Mouse (Mus musculus) common myeloid progenitor, adult 5-6 weeks (primary cell): ENCODE data around the gene Adamtsl4. TPM values are rescaled to one million over a fixed set of nuclear protein-coding genes. Genes with fewer than 3 reads are reported as not detected.
"Not testable (repeated sequence)": the region's sequence is repeated elsewhere in the genome, so short reads cannot be mapped to it uniquely, and the experiment has no call there.

ENCODE experiments used
- ATAC-seq: replicated peaks from 2 replicates; pipeline ENCODE4 v1.8.0; 2016; ENCODE audit warnings: low read depth, mild to moderate bottlenecking, moderate TSS enrichment, inconsistent platforms; ENCODE audit not compliant: poor library complexity, severe bottlenecking
- total RNA-seq: library from RNA; stranded (forward); fragments of 200-1000, 187-1606 nt; gene quantifications from 2 replicates; pipeline ENCODE4 v1.2.3, GENCODE M21; 2017

Gene Adamtsl4
- total RNA-seq, 1 experiment from 2014 or later, result 0.37 TPM

DNA sequence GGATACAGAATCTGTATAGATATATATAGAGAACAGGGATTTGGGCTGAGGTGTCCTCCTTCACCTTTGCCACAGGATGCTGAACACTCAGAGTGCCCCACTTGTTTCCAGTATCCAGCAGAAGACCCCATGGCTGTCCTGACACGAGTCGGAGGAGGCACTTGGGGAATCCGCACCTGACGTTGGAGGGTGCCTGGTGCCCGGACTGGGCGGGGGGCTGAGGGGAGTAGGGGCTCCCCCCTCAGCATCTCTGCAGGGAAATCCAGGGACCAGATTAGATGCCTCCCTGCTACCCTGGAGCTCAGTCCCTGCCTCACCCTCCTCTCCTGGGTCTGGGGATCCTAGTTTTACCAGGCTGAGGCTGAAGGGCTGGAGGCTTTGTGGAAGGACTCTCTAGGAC lies 7.0 kb downstream of the Adamtsl4 start:
- ATAC-seq, result no peak

DNA sequence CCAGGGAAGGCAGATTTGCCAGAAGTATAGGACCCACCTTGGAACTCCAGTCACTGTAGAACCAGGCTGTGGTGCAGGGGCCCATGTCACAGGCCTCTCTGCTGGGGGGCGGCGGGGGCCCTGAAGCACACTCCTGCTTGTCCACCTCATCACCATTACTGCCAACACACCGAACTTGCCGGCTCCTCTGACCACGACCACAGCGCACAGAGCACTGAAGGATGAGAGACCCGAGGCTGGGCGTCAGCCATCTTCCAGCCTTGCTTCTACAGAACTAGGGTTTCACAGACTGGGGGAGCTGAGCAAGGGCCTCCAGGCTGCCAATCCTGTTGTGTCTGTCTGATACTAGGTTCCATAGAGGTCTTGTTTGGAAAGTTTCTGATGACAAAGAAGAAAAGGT lies 8.2 kb downstream of the Adamtsl4 start:
- no peak for ATAC-seq

DNA sequence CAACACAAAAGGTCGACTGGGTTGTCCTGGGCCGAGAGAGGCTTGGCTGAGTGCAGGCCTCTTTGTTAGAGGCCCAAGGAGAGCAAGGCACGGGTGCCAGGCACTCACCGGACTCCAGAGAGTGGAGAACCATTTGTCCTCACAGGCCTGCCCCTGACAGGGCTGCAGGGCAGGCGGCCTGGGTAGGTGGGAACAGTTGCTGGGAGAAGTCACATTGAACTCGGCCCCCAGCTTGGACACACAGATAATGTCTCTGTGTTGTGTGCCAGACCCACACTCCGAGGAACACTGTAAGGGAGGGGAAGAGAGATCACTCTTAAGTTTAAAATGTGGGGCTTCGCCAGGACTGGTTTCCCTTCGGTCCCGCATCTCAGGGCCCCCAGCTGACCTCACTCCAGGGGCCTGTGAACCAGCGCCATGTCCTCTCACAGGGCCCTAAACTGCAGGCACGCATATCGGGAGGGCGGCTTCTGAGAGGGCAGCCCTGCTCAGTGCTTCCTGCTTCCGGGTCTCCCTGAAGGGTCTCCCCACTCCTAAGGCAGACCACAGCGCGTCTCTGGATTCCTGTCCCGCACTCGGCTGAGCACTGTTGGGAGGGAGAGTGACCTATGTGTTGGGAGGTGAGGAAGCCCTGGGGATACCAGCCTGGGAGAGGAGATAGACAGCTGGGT lies 10.2 kb downstream of the Adamtsl4 start:
- no peak for ATAC-seq

DNA sequence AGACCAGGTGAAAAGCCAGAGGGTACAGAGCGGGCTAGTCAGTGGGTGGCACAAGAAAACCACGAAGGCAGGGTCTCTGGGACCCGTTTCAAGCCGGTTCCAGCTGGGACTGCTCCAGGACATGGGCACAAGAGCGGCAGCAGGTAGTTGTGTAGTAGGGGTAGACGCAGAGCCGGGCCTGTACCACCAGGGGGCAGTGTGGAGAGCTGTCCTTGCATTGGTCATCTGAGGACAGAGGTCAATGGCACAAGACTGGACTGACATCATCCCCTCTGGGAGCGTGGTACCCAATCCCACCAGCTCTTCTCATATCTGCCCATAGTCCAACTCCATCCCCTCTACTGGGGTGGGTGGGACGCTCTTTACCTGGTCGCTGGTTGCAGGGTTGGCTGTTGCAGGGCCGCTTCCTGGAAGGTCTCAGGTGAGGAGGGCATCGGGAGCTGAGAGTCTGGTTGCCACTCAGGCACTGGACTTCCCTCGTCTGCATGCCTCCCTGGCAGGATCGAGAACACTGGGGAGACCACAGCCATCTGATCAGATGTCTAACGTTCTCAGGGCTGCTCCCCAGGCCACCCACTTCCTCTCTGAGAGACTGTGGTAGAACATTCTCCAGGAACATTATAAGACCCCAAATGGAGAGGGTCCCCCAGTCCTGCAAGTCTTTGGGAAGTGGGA lies 10.8 kb downstream of the Adamtsl4 start:
- 0 out of 2 replicates have a peak, but pooled peaks have one; percentile 17 for ATAC-seq

DNA sequence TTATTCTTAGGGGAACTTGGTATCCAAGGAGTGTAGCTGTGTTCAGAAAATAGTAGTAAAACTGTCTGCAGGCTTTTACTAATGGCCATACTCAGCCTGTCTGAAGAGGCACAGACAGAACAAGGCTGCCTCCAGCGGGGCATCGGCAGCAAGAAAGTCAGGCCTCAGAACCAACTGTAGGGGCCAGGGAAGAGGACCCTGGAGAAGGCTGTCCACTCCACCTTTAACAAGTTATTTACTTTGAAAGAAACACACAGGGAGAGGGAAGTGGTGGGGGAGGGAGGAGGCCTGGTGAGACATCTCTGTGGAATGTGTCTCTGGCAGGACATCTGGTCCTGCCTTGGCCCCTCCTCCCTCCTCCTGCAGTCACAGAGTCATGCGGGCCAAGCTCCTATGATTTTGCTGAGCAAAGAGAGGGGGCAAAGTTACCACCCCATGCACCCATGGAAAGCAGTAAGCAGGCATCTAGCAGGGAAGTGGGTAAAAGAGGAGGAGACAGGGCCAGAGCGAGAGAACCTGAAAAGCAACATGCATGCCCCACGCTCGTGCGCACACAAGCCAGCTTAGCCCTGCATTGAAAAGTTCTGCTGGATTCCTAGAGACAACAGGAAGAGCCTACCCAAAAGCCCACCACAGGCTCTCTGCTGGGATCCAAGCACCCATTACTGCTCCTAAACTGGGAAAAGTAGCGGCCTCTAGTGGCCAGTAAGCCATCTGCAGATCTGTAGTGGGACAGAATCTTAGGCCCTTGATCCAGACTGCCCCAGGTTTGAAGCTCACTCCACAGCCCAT lies 12.2 kb downstream of the Adamtsl4 start:
- peak; percentile 46 for ATAC-seq

DNA sequence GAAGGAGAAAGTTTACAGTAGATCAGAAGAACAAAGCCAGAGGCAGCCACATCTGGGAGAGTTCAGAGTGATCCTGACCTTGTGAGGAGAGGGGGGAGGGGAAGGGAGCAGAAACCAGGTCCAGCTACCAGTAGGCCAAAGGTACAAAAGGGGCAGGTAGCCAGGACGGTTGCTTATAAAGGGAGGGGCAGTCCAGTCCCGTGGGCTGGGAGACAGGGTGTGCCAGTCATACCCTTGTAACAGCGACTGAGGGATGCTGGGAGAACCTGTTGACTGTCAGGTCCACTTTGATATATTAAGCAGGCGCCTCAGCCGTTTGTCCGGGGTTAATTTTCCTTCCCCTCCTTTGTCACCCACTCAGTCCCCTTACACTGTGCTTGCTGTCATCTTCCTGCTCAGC lies 12.9 kb downstream of the Adamtsl4 start:
- no peak for ATAC-seq

DNA sequence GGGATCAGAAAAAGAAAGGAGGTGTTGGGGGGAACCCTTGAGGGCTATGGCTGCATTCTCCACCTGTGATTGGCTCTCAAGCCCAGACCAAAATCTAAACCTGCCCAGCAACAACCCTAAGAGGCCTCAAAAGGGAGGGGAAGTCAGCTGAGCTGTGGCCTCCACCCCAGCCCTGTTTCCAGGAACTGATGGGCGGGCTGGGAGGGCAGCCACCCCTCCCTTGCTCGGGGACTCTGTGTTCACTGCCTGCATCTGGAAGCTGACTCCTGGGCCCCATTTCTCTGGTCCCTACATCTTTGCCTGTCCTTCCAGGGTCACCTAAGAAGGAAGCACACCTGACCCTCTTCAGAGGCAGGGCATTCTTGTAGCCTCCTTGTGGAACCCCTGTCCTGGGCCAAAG lies 13.5 kb downstream of the Adamtsl4 start:
- ATAC-seq, result peak; percentile 73

DNA sequence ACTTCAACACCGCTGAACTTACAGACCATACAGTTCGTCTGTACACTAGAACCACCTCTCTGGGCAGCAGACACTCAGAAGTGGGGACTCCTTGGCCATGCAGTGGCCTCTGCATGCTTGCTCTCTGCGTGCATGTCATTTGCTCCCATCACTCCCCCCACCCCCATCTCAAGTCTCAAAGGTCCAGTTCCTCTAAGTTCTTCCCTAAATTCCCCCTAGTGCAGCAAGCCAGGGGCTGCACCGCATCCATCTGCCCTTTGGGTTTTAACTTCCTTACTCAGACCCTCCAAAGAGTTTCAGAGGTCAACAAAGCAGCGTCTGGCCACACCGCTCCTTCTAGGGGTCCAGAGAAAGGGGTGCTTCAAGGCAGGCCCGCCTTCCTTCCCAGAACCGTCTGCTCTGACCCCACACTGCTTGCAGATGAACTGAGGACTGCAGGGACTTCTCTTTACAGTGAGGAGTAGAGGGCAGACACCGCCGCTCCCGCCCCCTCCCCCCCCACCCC lies 14.0 kb downstream of the Adamtsl4 start:
- peak; percentile 19 for ATAC-seq

DNA sequence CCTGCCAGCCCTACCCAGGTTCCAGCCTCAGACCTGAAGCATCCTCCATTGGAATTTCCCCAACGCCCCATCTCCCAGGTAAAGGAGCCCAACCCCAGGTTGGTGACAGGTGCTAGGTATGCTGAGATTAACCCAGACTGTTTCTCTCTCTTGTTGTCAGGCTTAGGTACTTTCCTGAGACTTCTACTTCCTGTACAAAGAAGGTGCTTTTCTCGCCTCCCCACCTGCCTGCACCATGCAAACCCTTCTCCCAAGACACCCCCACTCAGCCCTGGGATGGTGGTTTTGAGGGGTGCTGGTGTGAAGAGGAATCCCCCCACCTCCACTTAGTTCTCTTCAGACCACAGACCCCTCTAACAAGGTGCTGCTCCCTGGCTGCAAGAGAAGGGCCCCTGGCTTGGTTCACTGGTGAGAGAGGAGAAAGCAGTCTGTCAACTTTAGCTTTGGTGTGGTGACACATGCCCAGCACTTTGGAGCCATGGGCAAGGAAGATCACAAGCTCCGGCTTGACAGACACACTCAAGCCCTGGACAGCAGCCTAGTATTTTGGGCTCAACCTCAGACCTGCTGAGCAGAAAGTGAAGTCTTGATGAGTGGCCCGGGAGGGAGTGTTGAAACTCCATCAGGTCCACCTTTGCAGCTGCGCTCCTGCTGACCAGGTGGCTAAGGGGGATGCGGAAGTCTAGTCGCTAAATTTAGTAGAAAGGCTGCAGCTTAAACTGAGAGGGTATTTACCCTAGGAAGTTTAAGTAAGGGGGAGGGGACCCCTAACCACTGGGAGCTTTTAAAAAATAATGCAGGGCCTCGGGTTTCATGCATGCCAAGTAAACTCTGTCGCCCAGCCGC lies 14.6 kb downstream of the Adamtsl4 start:
- no peak for ATAC-seq

DNA sequence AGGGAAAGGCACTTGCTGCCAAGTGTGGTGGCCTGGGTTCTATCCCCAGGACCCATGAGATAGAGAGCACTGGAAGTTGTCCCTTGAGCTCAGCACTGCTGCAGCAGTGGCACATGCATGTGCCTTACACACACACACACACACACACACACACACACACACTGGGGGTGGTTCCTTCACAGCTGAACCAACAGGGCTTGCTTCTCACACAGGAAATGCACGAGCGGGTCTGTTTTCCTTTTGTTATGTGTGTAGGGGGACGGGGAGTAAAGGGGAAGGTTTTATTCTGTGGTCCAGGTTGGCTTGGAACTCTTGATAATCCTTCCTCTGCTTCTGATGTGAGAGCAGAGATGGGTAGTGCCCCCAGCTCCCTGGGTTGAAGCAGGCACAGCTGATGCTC lies 15.3 kb downstream of the Adamtsl4 start:
- no peak for ATAC-seq

DNA sequence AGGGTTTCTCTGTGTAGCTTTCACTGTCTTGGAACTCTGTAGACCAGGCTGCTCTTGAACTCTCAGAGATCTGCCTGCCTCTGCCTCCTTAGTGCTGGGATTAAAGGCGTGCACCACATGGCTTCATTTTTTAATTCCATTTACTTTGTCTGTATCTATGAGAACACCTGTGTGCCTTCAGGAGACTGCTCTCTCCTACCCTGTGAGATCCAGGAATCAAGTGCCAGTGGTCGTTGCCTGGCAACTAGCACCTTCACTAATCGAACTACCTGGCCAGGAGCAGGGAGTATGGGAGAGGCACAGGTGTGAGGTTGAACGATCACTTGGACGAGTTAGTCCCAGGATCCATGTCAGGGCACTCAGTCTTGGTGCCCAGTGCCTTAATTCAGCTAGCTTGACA lies 16.5 kb downstream of the Adamtsl4 start:
- no peak for ATAC-seq

DNA sequence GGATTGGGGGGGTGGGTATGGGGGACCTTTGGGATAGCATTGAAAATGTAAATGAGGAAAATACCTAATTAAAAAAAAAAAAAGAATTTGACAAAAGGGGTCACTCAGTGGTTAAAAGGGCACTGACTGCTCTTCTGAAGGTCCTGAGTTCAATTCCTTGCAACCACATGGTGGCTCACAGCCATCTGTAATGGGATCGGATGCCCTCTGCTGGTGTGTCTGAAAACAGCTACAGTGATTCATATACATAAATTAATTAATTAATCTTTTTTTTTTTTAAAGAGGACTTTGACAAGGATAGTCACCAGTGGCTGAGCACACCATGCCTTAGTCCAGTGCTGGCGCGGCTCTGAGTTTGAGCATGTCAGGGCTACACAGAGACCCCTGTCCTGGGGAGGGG lies 17.3 kb downstream of the Adamtsl4 start:
- ATAC-seq, result not testable (repeated sequence)

DNA sequence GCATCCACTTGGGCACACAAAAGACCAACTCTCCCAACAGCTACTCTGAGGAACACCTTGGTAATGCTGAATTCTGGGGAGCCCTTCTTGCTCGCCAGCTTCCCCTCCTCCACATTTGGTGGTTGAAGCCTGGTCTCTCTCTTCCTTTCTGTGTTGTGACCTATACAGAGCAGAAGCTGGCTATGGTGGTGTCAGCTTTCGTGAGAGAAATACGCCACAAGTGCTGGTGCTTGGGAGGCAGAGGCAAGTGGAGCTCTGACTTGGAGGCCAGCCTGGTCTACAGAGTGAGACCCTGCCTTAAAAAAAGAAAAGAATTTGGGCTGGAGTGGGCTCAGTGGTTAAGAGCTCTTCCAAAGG lies 18.4 kb downstream of the Adamtsl4 start:
- peak; percentile 1; the same call in 1 of the 2 replicates for ATAC-seq

DNA sequence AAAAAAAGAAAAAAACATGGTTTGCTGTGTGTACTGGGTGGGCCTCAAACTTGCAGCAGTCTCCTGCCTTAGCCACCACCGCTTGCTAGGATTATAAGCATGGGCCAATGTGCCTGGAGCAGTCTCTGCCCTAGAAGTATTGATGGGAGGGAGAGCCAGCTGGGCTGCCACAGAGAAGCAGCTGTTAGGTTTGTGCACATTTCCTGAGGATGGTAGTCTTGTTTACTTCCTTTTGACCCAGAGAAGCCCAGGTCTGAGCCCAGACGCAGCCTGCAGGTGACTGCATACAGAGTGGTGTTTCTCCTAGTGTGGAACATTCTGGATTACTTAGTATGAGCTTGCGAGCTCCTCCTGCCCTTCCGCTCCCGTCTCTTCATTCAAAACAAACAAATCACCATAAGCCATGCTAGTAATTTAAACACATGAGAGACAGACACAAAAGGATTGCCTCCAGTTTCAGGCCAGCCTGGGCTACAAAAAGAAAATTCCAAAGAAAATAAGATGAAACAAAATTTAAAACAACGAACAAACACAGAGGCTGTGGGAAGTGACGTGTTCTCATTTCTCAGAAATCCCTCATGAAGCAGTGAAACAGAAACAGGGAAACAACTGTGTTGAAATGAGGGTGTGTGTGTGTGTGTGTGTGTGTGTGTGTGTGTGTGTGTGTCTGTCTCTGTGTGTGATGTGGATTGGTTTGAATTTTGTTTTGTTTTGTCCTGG lies 19.0 kb downstream of the Adamtsl4 start:
- peak; percentile 26 for ATAC-seq

DNA sequence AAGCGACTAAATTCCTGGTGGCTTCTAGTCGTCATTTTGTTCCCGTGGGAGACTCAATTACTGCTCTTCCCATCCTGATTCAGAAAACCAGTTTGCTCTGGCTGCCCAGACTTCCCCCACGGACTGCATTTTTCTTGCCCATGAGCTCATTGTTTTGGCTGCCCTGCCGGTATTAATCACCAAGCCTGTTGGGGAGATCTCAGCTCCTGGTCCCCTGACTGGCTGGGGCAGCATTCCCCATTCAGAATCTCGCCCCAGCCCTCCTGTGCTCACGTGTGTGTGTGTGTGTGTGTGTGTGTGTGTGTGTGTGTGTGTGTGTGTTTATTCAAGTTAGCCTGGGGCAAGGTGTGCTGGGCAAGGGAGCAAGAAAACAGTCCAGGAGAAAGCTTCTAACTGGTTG lies 19.7 kb downstream of the Adamtsl4 start:
- ATAC-seq, result no peak

DNA sequence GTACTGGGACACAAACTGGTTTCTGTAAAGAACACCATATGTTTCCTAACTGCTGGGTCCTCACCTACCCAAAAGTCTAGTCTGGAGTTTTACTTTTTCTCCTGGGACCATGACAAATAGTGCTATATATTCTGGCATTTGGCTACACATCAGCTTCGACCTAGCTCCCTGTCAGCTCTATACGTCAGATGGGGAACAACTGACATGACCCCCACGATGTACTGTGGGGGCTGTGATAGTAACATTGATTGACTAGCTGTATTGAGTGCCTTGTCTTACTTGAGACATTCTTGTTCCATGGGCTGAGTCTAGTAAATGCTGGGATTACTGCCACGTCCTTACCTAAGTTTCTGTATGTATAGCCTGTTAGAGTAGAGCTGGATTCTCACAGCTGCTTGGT lies 20.2 kb downstream of the Adamtsl4 start:
- no peak for ATAC-seq

DNA sequence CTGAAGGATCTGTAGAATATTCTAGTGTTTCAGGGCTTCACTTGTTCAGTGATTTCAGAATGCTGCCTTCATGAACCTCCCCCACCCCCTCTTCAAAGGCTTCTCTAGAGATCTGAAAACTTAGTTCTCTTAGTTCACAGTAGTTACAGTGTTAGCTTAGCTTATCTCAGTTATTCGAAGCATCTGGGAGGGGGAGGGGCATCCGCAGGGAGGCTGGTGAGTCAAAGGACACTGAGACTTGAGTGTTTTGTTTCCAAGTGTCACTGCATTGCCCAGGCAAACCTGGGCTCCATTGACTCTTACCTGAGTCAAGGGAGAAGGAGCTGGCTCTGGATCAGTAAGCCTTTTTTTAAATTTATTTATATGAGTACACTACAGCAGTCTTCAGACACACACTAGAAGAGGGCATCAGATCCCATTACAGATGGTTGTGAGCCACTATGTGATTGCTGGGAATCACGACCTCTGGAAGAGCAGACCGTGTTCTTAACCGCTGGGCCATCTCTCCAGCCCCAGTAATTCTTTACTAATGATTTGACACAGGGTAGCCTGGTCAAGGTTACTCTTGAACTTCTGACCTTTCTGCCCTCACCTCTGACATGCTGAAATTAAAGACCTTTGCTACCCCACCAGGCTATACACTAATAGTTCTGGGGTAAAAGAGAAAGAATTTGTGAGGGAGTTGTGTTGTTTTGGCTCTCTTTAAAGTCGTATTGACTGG lies 21.4 kb downstream of the Adamtsl4 start:
- ATAC-seq, result peak; percentile 20; the same call in 1 of the 2 replicates

DNA sequence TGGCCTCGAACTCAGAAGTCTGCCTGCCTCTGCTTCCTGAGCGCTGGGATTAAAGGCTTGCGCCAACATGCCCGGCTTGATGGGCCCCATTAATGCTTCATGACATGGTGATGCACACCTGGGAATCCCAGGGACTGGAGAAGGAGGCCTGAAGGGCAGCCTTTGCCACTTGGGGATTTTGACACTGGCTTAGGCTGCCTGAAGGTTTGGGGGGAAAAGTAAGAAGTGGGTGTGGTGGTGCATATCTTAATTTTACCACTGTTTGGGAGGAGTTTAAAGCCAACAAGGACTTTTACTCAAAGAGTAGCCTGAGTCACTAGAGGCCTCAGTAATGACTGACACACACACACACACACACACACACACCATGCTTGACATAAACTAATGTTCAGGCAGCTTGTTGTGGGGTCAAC lies 22.8 kb downstream of the Adamtsl4 start:
- no peak for ATAC-seq
